Mouse (Mus musculus): Measurements from ENCODE around the gene Acin1.

Acin1 gene

GRCm38 (mm10) chr14:54652787-54653186 lies 33.9 kb downstream of the Acin1 start:
- in situ Hi-C loops (cut with MboI; ENCODE audit: low pct_unique_long_range_greater_than_20kb in 1 of 2, low sequenced_read_pairs in 2 of 2, unreplicated experiment in 1 of 2) = no loop called here

GRCm38 (mm10) chr14:54651556-54651955 lies 35.2 kb downstream of the Acin1 start:
- in situ Hi-C loops (cut with MboI; ENCODE audit: low pct_unique_long_range_greater_than_20kb in 1 of 2, low sequenced_read_pairs in 2 of 2, unreplicated experiment in 1 of 2) = no loop called here

- in situ Hi-C loops (cut with MboI; ENCODE audit: low pct_unique_long_range_greater_than_20kb in 1 of 2, low sequenced_read_pairs in 2 of 2, unreplicated experiment in 1 of 2) = no loop called here
These were observed 35.9 kb downstream of the Acin1 start for GRCm38 (mm10) chr14:54650621-54651454.

- in situ Hi-C loops (cut with MboI; ENCODE audit: low pct_unique_long_range_greater_than_20kb in 1 of 2, low sequenced_read_pairs in 2 of 2, unreplicated experiment in 1 of 2) = loop anchor here in 1 of 2 experiments (25.0 kb wide), 1 partner anchor 411 kb away; no protein-coding TSS in a partner anchor
These were observed 38.8 kb downstream of the Acin1 start for GRCm38 (mm10) chr14:54647900-54648299.

- in situ Hi-C loops (cut with MboI; ENCODE audit: low pct_unique_long_range_greater_than_20kb in 1 of 2, low sequenced_read_pairs in 2 of 2, unreplicated experiment in 1 of 2) = loop anchor here in 1 of 2 experiments (25.0 kb wide), 1 partner anchor 410 kb away; no protein-coding TSS in a partner anchor
These were observed 39.7 kb downstream of the Acin1 start for GRCm38 (mm10) chr14:54646898-54647636.

GRCm38 (mm10) chr14:54646455-54646854 lies 40.3 kb downstream of the Acin1 start:
- in situ Hi-C loops (cut with MboI; ENCODE audit: low pct_unique_long_range_greater_than_20kb in 1 of 2, low sequenced_read_pairs in 2 of 2, unreplicated experiment in 1 of 2) = loop anchor here in 1 of 2 experiments (25.0 kb wide), 1 partner anchor 409 kb away; no protein-coding TSS in a partner anchor

- in situ Hi-C loops (cut with MboI; ENCODE audit: low pct_unique_long_range_greater_than_20kb in 1 of 2, low sequenced_read_pairs in 2 of 2, unreplicated experiment in 1 of 2) = loop anchor here in 1 of 2 experiments (25.0 kb wide), 1 partner anchor 407 kb away; no protein-coding TSS in a partner anchor
These were observed 42.4 kb downstream of the Acin1 start for GRCm38 (mm10) chr14:54644294-54644693.

GRCm38 (mm10) chr14:54643011-54643410 lies 43.7 kb downstream of the Acin1 start:
- in situ Hi-C loops (cut with MboI; ENCODE audit: low pct_unique_long_range_greater_than_20kb in 1 of 2, low sequenced_read_pairs in 2 of 2, unreplicated experiment in 1 of 2) = loop anchor here in 1 of 2 experiments (25.0 kb wide), 1 partner anchor 406 kb away; no protein-coding TSS in a partner anchor

GRCm38 (mm10) chr14:54642224-54642944 lies 44.3 kb downstream of the Acin1 start:
- in situ Hi-C loops (cut with MboI; ENCODE audit: low pct_unique_long_range_greater_than_20kb in 1 of 2, low sequenced_read_pairs in 2 of 2, unreplicated experiment in 1 of 2) = loop anchor here in 1 of 2 experiments (25.0 kb wide), 1 partner anchor 405 kb away; no protein-coding TSS in a partner anchor

GRCm38 (mm10) chr14:54641305-54641969 lies 45.3 kb downstream of the Acin1 start, which contains the start of gene Cdh24:
Cdh24 (minus strand) TSS chr14:54641364.
- in situ Hi-C loops (cut with MboI; ENCODE audit: low pct_unique_long_range_greater_than_20kb in 1 of 2, low sequenced_read_pairs in 2 of 2, unreplicated experiment in 1 of 2) = loop anchor here in 1 of 2 experiments (25.0 kb wide), 1 partner anchor 404 kb away; no protein-coding TSS in a partner anchor

GRCm38 (mm10) chr14:54640946-54641304 lies 45.8 kb downstream of the Acin1 start, which contains the start of gene Gm17606:
Gm17606 (plus strand) TSS chr14:54640952.
- in situ Hi-C loops (cut with MboI; ENCODE audit: low pct_unique_long_range_greater_than_20kb in 1 of 2, low sequenced_read_pairs in 2 of 2, unreplicated experiment in 1 of 2) = loop anchor here in 1 of 2 experiments (25.0 kb wide), 1 partner anchor 404 kb away; no protein-coding TSS in a partner anchor

GRCm38 (mm10) chr14:54640121-54640520 lies 46.6 kb downstream of the Acin1 start:
- in situ Hi-C loops (cut with MboI; ENCODE audit: low pct_unique_long_range_greater_than_20kb in 1 of 2, low sequenced_read_pairs in 2 of 2, unreplicated experiment in 1 of 2) = loop anchor here in 1 of 2 experiments (25.0 kb wide), 1 partner anchor 403 kb away; no protein-coding TSS in a partner anchor

GRCm38 (mm10) chr14:54638210-54638609 lies 48.5 kb downstream of the Acin1 start:
- in situ Hi-C loops (cut with MboI; ENCODE audit: low pct_unique_long_range_greater_than_20kb in 1 of 2, low sequenced_read_pairs in 2 of 2, unreplicated experiment in 1 of 2) = loop anchor here in 1 of 2 experiments (25.0 kb wide), 1 partner anchor 401 kb away; no protein-coding TSS in a partner anchor

GRCm38 (mm10) chr14:54636954-54637353 lies 49.8 kb downstream of the Acin1 start:
- in situ Hi-C loops (cut with MboI; ENCODE audit: low pct_unique_long_range_greater_than_20kb in 1 of 2, low sequenced_read_pairs in 2 of 2, unreplicated experiment in 1 of 2) = loop anchor here in 1 of 2 experiments (25.0 kb wide), 1 partner anchor 400 kb away; no protein-coding TSS in a partner anchor

GRCm38 (mm10) chr14:54634182-54634581 lies 52.5 kb downstream of the Acin1 start:
- in situ Hi-C loops (cut with MboI; ENCODE audit: low pct_unique_long_range_greater_than_20kb in 1 of 2, low sequenced_read_pairs in 2 of 2, unreplicated experiment in 1 of 2) = loop anchor here in 1 of 2 experiments (25.0 kb wide), 1 partner anchor 397 kb away; no protein-coding TSS in a partner anchor

GRCm38 (mm10) chr14:54632252-54632651 lies 54.5 kb downstream of the Acin1 start:
- in situ Hi-C loops (cut with MboI; ENCODE audit: low pct_unique_long_range_greater_than_20kb in 1 of 2, low sequenced_read_pairs in 2 of 2, unreplicated experiment in 1 of 2) = loop anchor here in 1 of 2 experiments (25.0 kb wide), 1 partner anchor 395 kb away; no protein-coding TSS in a partner anchor

GRCm38 (mm10) chr14:54631240-54631599 lies 55.5 kb downstream of the Acin1 start:
- in situ Hi-C loops (cut with MboI; ENCODE audit: low pct_unique_long_range_greater_than_20kb in 1 of 2, low sequenced_read_pairs in 2 of 2, unreplicated experiment in 1 of 2) = loop anchor here in 1 of 2 experiments (25.0 kb wide), 1 partner anchor 394 kb away; no protein-coding TSS in a partner anchor

Data from mouse embryonic stem cell (cell line).